Mouse (Mus musculus) myocyte (in vitro differentiated cells): Measurements from ENCODE around the gene Nf1.

ENCODE experiments used
- CEBPB ChIP-seq: IDR thresholded peaks from 2 replicates; pipeline ENCODE4 v1.6.1; 2011; ENCODE audit warnings: mild to moderate bottlenecking, moderate library complexity; ENCODE audit not compliant: poor library complexity, insufficient read depth, severe bottlenecking
- E2F4 ChIP-seq: IDR thresholded peaks from one replicate; pipeline ENCODE4 v1.6.1; 2011; ENCODE audit warnings: mild to moderate bottlenecking, control low read depth, moderate library complexity; ENCODE audit not compliant: insufficient read depth
- MAX ChIP-seq: IDR thresholded peaks from one replicate; pipeline ENCODE4 v1.6.1; 2011; ENCODE audit warnings: low read depth, mild to moderate bottlenecking, control low read depth
- POLR2A ChIP-seq: IDR thresholded peaks from one replicate; pipeline ENCODE4 v1.6.1; 2011; ENCODE audit warnings: low read depth, mild to moderate bottlenecking, control low read depth, moderate library complexity; ENCODE audit not compliant: insufficient read length
- POLR2AphosphoS2 ChIP-seq: IDR thresholded peaks from one replicate; pipeline ENCODE4 v1.6.1; 2011; ENCODE audit warnings: low read depth, control low read depth; ENCODE audit not compliant: insufficient read length
- REST ChIP-seq: IDR thresholded peaks from one replicate; pipeline ENCODE4 v1.6.1; 2011; ENCODE audit warnings: mild to moderate bottlenecking, control low read depth, moderate library complexity; ENCODE audit not compliant: insufficient read depth, insufficient read length
- TCF12 ChIP-seq: IDR thresholded peaks from one replicate; pipeline ENCODE4 v1.6.1; 2011; ENCODE audit warnings: mild to moderate bottlenecking, control low read depth; ENCODE audit not compliant: poor library complexity, insufficient read depth, severe bottlenecking
- USF1 ChIP-seq: IDR thresholded peaks from one replicate; pipeline ENCODE4 v1.6.1; 2011; ENCODE audit warnings: low read depth, mild to moderate bottlenecking, control low read depth, moderate library complexity

GRCm38 (mm10) chr11:79533950-79534690 is 194.6 kb downstream of the Nf1 start:
- no peak for TF ChIP-seq POLR2A
- no peak for TF ChIP-seq TCF12
- no peak for TF ChIP-seq REST
- no peak for TF ChIP-seq POLR2AphosphoS2
- TF ChIP-seq MAX: peak; percentile 21
- TF ChIP-seq USF1: no peak
- no peak for TF ChIP-seq E2F4
- TF ChIP-seq CEBPB: no peak
